Comparison of ENCODE assay signal across 8 mouse cellular contexts in the genomic region with DNA sequence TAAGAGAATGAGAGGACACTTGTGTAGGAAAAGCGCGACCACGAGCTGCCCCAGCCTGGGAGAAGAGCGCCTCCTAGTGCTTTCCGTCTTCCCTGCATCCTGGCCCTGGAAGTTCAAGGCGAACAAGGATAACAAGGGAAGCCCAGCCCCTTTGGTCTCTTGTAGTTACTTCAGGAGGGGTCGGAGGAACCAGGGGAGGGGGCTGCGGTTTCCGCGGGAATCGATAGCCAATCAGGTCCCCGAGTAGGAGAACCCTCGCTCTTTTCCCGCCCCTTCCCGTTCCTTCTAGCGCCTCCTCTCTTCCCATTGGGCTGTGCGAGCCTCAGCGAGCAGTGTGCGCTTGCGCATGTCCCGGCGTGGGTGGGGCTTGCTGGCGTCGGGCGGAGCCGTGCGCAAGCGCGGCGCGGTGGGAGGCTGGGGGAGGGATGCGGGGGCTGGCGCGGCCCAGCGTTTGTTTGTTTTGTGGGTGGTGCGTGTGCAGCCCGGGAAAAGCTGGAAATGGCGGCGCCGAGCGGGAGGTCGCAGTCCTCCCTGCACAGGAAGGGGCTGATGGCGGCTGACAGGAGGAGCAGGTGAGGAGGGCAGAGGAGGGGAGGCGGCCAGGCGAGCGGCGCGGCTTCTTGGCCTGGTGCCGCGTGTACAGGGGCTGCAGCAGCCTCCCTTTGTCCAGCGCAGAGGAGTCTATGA. TPM values are rescaled to one million over a fixed set of nuclear protein-coding genes. Genes with fewer than 3 reads are reported as not detected.
A peak's percentile ranks its signal among the peaks of the same experiment; 100 is the strongest.
DNase-seq lines count a peak whose midpoint lies in the region; ATAC-seq lines count a peak whose summit lies in the region.

Gene Casp2, plus strand, starts transcription at position 360 of the 687 bp plus-strand sequence.

- H3K27me3 ChIP-seq in hindbrain, embryonic 12.5 days, result no peaks in the 10 kb centered on the region; the same call in 1 of the 2 replicates

- peak; percentile 100 for ATAC-seq in hindbrain, embryonic 12.5 days (ENCODE audit: low FRiP score)

- peaks cover 25% of the 10 kb centered on the region for H3K36me3 ChIP-seq in hindbrain, embryonic 12.5 days

- peaks cover 7% of the 10 kb centered on the region for H3K4me1 ChIP-seq in hindbrain, embryonic 12.5 days

- H3K4me2 ChIP-seq in hindbrain, embryonic 12.5 days (replicated peaks), result peak within 1 kb of the TSS; percentile 82

- H3K9me3 ChIP-seq in hindbrain, embryonic 12.5 days (replicated peaks), result no peaks in the 10 kb centered on the region

- peak within 1 kb of the TSS; percentile 91 for H3K27ac ChIP-seq in hindbrain, embryonic 12.5 days

- H3K9ac ChIP-seq in hindbrain, embryonic 12.5 days, result peak within 1 kb of the TSS; percentile 89

- WGBS in hindbrain, embryonic 12.5 days, result under 1% methylated on average over 51 of the region's 51 CpGs

- H3K4me3 ChIP-seq in hindbrain, embryonic 12.5 days, result peak within 1 kb of the TSS; percentile 66

- peak; percentile 100 for DNase-seq in NIH3T3 (ENCODE audit: low read depth)
- DNase-seq in cerebellum, postnatal 10 days, result peak; percentile 99 to 100
- peak; percentile 97 to 98 for DNase-seq in frontal cortex, postnatal 10 days (ENCODE audit: low spot score in 2 of 2)
- DNase-seq in layer of hippocampus, postnatal 14 days (ENCODE audit: low spot score in 2 of 2), result peak; percentile 95 to 99
- peak; percentile 99 for DNase-seq in lung, postnatal 14 days
- DNase-seq in retina, adult 2 months (ENCODE audit: low read depth, low spot score), result peak; percentile 95
- DNase-seq in thymus, postnatal 36 days, result peak; percentile 98

RNA-seq across cellular contexts. Expression of gene Casp2, which starts in this region (rescaled TPM):
- 61.4 and 63.5 TPM in 2 replicates for polyA plus RNA-seq in hindbrain, embryonic 12.5 days (2016; fragmentation: Nextera tagmentation; extraction: Ambion mirVana)
- total RNA-seq in layer of hippocampus, postnatal 14 days (2021), result 10 to 100 TPM; 19.2 to 20.8 TPM

Comparison
In these comparisons a context has a peak if more than half of its experiments do, and no peak if none do; other contexts are left out.
1. Peak in every context shown above with its lines: DNase-seq, ATAC-seq, H3K4me3 ChIP-seq and H3K27ac ChIP-seq.